Mouse (Mus musculus) lung, adult 2 months (tissue): ENCODE measurements around the gene Moxd1. TPM values are rescaled to one million over a fixed set of nuclear protein-coding genes. Genes with fewer than 3 reads are reported as not detected.

Experiments used
- DNase-seq: peaks from one replicate; pipeline ENCODE4 v3.0.0; 2022
- H3K4me1 ChIP-seq: fragments of 200-500 bp; 2 replicates; pipeline ENCODE4 v1.6.1; 2011; ENCODE audit warnings: low read length; ENCODE audit not compliant: control insufficient read depth, insufficient read depth
- H3K4me3 ChIP-seq: fragments of 200-500 bp; replicated peaks from 2 replicates; pipeline ENCODE3; 2011; ENCODE audit warnings: low read depth, mild to moderate bottlenecking, control low read depth, low read length; ENCODE audit errors: extremely low read depth
- CTCF ChIP-seq: fragments of 200-500 bp; IDR thresholded peaks from 2 replicates; pipeline ENCODE4 v1.5.1; 2011; ENCODE audit warnings: mild to moderate bottlenecking, low read length, control low read depth; ENCODE audit not compliant: insufficient read depth
- POLR2A ChIP-seq: fragments of 200-500 bp; IDR thresholded peaks from 2 replicates; pipeline ENCODE4 v1.6.1; 2011; ENCODE audit warnings: low read depth, mild to moderate bottlenecking, control low read depth, low read length, borderline replicate concordance; ENCODE audit errors: extremely low read depth
- WGBS: fragments of 180-500 bp; shearing (Covaris S2); methylation state at CpG from one replicate; pipeline ENCODE4 v1.1.7; 2018; 5-methylcytosine and 5-hydroxymethylcytosine counted together
- polyA plus RNA-seq: library from polyadenylated mRNA; depleted of rRNA; stranded (reverse); fragments of >200 nt; gene quantifications from 2 replicates; pipeline ENCODE4 v1.2.3, GENCODE M21; 2012

The Moxd1 gene
- polyA plus RNA-seq, 1 experiment = 1.9 TPM

DNA sequence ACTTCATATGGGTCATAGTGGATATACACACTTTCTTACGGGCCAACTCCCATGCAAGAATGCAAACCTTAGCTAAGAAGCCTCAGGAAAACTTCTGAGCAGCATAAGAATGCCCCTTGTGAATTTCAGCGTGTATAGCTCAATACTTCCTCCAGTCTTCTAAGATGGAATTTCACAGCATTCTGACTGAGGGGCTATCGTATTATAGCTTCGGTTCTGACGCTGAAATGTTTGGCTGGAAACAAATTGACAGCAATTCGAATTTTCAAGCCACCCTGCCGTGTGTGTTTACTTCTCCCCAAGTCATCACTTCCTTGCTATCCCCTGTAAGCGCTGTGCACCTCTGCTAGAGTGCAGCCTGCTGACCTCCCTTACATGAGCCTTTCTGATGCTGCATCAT lies 1.3 kb downstream of the Moxd1 start:
- peaks cover 2% of the 10 kb centered on the region; the same call in 1 of the 2 replicates for H3K4me1 ChIP-seq
- 44% methylated on average over 8 of the region's 8 CpGs for WGBS
- TF ChIP-seq CTCF = no peak
- no peak for TF ChIP-seq POLR2A

DNA sequence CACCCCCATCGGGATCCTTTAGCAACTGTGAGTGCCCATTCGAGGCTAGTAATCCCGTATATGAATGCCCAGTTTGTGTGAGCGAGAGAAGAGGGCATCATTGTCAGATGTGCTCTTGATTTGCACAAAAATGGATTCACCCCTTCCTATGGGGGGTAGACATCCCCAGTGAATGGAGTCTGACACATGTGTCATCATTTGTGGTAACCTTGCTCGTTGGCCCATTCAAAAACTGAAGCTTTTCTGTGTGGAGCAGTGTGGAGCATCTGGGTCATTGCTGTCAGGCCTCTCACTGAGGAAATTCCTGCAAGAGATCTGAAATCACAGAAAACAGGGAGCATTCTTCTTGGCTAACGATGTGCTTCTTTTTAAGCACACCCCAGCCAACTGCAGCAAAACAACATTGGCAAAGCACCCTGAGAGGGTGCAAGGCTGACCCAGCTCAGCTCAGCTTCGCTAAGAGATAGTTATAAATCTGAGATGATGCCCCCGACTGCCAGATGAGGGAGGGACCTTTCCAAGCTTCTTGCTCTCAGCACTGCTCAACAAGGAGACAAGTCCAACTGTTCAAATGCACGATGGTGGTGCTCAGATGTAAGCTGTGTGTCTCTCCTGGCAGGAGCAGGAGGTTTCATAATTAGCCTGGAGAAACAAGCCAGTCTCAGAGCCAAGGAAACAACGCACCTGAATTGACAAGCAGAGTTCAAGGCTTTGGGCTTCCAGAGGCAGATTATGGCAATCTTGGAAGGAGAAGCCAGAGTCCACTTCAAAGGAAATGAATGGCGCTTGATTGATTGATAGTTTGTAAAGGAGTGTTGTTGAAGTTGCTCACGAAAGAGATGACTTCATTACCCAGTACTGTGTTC lies 5.2 kb downstream of the Moxd1 start:
- WGBS = 58% methylated on average over 12 of the region's 12 CpGs
- no peak overlapping the region for H3K4me3 ChIP-seq
- peaks cover 2% of the 10 kb centered on the region; the same call in 1 of the 2 replicates for H3K4me1 ChIP-seq
- no peak for TF ChIP-seq CTCF
- no peak for TF ChIP-seq POLR2A
- no peak for DNase-seq

More for the DNA sequence above, 1.3 kb downstream of the Moxd1 start:
- no peak for DNase-seq
- no peak overlapping the region for H3K4me3 ChIP-seq

DNA sequence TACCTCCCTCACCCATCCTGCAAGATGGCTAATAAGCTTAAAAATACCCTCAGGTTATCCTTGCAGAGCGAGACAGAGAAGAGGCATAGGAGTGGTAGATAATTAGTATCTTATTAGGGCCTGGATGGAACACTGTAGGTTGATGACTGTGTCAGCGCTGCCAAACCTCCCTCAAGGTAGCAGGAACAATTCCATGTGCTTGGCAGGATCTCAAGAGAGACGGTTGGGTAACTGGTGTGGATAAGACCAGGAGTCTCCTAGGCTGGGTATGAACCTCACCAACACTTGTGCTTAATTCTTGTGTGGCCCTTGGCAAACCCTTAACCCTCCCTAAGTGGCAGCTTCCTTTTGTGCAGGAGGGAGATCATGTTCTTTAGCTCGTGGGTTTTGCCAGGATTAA lies 9.0 kb downstream of the Moxd1 start:
- WGBS = 75% methylated on average over 4 of the region's 4 CpGs

DNA sequence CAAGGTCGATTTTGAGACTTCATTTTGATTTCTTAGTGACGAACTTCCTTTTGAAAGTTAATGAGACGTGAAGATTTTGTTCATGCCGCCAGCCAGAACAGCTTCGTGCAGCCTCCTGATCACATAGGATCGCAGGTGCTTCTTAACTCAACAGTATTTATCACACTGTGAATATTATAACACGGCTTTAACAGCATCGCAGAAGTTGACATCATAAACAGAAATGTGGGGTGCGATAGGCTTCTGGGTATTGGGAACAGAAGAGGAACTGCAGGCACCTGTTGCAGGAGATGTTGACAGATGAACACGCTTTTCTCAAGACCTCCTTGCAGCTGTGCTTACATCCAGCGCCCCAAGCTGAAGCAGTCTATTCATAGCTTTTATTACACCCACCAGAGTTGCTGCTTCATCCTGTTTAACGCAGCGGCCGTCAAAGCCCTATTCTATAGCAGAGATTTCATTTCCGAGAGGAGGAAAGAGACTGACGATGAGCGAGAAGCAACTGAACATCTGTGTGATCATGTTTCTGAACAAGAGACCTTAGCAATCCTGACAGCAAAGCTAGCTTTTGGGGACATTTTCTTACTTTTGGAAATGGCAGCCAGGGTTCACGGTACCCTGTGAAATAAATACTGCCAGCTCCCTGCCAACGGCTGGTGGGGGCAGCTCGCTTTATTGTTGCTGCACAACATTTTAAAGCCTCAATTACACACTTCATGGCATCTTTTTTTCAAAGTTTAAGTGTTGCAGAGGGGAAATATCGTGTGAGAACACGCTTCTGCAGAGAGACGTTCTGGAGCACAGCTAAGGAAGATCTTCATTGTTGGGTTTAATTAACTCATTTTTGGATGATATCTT lies 12.3 kb downstream of the Moxd1 start:
- 61% methylated on average over 23 of the region's 23 CpGs for WGBS

More for the DNA sequence above, 9.0 kb downstream of the Moxd1 start:
- Histone ChIP-seq H3K4me1 (no peaks in the 10 kb centered on the region), H3K4me3 (no peak overlapping the region)
- no peak for TF ChIP-seq CTCF
- TF ChIP-seq POLR2A = no peak
- no peak for DNase-seq

DNA sequence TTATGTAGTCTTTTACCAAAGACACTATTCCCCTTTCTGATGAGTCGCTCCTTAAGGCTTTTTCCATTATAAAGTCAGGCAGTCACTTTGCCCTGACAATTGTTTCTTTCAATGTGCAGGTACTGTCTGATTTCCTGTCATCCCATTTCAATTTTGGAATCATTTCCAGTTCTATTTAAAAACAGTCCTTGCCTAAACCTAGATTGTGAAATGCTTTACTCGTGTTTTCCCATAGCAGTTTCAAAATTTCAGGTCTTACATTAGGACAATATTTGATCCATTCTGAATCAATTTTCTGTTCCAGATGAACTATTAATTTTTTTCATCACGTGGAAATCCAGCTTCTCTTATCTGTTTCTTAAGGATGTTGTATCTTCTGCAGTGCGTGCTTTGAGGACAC lies 23.5 kb downstream of the Moxd1 start:
- Histone ChIP-seq H3K4me1 (no peaks in the 10 kb centered on the region), H3K4me3 (no peak overlapping the region)
- TF ChIP-seq POLR2A (no peak), CTCF (no peak)
- 80% methylated on average over 4 of the region's 4 CpGs for WGBS
- no peak for DNase-seq

More for the DNA sequence above, 12.3 kb downstream of the Moxd1 start:
- TF ChIP-seq CTCF (no peak), POLR2A (no peak)
- H3K4me3 ChIP-seq = no peak overlapping the region
- DNase-seq = no peak
- no peaks in the 10 kb centered on the region for H3K4me1 ChIP-seq

DNA sequence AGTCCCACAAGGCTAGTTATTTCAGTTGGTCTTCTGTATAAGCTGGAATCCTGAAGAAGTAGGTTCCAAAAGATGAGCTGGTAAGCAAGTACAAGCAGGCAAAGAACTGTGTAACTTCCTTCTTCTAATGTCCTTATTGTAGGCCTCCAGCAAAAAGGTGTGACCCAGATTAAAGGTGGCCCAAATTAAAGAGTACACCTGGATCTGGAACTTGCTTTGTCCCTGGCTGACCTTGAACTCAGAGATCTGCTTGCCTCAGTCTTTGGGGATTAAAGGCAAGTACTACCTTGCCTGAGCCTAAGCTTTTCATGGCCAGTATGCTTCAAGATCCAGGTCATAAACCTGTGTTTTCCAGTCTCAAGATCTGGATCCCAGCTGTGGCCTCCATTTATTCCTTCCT lies 24.8 kb downstream of the Moxd1 start:
- Histone ChIP-seq H3K4me1 (no peaks in the 10 kb centered on the region), H3K4me3 (no peak overlapping the region)
- TF ChIP-seq POLR2A (no peak), CTCF (no peak)
- DNase-seq = no peak

DNA sequence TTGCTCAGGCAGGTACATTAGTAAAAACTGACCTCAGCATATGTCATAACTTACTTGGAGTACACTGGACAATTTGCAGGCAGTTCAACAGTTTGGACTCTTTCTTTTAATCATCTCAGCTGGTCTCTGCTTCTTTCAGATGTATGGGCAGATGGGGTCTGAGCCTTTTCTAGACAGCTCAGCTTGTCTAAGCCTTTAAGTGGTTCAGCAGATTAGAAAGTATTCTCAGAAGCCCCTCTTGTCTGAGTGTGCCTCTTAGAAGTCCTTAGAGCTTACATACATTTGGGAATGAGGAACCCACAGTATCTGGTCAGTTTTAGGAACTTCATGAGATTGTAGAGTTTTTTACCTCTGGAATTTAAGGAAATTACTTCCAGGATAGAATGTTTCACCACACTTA lies 28.3 kb downstream of the Moxd1 start:
- Histone ChIP-seq H3K4me3 (no peak overlapping the region), H3K4me1 (no peaks in the 10 kb centered on the region)
- no peak for DNase-seq
- TF ChIP-seq POLR2A (no peak), CTCF (no peak)

DNA sequence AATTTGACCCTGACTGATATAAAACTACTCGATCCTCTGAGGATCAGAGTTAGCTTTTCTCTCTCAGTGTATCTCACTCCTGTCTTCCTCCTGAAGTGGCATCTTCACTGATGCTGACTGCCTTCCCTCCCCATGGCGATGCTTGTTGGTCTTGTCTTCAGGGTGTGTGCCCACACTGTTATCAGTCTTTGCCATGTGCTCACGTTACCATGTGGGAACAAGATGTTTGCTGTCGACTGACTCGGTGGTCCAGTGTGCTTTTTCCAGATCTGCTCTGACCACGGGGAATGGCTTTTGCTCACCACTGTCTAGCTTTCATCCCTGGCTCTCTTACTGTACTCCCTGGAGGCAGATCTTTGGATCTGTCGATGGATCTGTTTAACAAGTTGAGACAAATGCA lies 34.8 kb downstream of the Moxd1 start:
- Histone ChIP-seq H3K4me3 (no peak overlapping the region), H3K4me1 (no peaks in the 10 kb centered on the region)
- 62% methylated on average over 7 of the region's 7 CpGs for WGBS
- TF ChIP-seq POLR2A (no peak), CTCF (no peak)
- no peak for DNase-seq

DNA sequence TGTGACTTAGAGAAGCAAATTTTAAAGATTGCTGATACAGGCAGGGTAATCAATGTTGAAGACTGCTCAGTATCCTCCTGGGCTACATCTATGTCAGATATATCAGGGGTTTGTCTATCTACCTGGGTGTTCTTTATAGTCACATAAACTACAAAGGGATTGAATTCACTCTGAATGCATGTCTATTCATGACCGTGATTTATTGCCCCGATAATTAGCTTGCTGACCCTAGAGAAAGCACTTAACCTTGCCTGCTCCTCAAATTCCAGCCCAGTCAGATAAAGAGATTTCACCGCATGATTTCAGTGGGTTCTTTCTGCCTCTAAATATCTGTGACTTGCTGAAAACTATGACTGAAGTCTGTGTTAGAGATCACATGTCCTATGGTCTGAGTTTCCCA lies 35.6 kb downstream of the Moxd1 start:
- WGBS = 78% methylated on average over 3 of the region's 3 CpGs
- Histone ChIP-seq H3K4me1 (no peaks in the 10 kb centered on the region), H3K4me3 (no peak overlapping the region)
- TF ChIP-seq CTCF (no peak), POLR2A (no peak)
- DNase-seq = no peak
